Mouse (Mus musculus): ENCODE measurements at regions not wholly inside any gene's neighbourhood (a gene's known extent, or its start where the extent isn't known, plus 50 kb on each side); places are given as distances from the start of the nearest gene placed in this dataset.

- no peak for DNase-seq (ENCODE audit: low read depth, low spot score)
Observed at GRCm38 (mm10) chr12:50122145-50122544, 526.8 kb downstream of the Prkd1 start.

DNA sequence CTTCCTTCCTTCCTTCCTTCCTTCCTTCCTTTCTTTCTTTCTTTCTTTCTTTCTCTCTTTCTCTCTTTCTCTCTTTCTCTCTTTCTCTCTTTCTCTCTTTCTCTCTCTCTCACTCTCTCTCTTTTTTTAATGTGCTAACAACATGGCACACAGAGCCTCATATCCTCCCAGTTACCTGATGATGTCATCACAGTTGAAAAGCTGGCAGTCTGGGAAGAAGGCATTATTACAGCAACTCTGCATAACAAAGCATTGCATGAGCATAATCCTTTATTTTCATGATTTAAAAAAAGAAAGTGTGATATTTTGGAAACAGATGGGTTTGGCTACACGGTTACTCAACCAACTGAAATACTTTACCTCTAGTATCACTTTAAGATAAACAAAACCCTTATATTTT, 525.9 kb downstream of the Prkd1 start:
- no peak for DNase-seq (ENCODE audit: low read depth, low spot score)

GRCm38 (mm10) chr12:50158143-50158542, 490.8 kb downstream of the Prkd1 start:
- DNase-seq (ENCODE audit: low read depth, low spot score): no peak

DNA sequence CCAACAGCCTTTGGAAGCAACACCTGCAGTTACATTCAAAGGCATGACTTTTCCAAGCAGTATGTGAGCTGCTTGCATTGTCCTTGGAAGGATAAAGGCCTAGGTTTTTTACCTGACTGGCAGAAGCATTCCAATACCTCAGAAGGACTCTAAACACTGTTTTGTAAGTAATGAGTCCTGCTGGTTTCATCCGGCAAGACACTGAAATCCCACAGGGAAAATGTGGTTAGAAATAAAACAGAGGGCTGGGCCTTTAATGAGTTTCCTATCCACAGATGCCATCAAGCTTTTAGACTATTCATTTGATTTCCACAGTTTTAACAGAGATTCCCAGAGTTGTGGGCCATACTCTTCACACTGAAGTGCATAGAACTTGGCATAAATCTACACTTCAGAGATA, 461.6 kb downstream of the Prkd1 start:
- DNase-seq (ENCODE audit: low read depth, low spot score): no peak

GRCm38 (mm10) chr12:50190892-50191539, 457.9 kb downstream of the Prkd1 start:
- DNase-seq (ENCODE audit: low read depth, low spot score): no peak

DNA sequence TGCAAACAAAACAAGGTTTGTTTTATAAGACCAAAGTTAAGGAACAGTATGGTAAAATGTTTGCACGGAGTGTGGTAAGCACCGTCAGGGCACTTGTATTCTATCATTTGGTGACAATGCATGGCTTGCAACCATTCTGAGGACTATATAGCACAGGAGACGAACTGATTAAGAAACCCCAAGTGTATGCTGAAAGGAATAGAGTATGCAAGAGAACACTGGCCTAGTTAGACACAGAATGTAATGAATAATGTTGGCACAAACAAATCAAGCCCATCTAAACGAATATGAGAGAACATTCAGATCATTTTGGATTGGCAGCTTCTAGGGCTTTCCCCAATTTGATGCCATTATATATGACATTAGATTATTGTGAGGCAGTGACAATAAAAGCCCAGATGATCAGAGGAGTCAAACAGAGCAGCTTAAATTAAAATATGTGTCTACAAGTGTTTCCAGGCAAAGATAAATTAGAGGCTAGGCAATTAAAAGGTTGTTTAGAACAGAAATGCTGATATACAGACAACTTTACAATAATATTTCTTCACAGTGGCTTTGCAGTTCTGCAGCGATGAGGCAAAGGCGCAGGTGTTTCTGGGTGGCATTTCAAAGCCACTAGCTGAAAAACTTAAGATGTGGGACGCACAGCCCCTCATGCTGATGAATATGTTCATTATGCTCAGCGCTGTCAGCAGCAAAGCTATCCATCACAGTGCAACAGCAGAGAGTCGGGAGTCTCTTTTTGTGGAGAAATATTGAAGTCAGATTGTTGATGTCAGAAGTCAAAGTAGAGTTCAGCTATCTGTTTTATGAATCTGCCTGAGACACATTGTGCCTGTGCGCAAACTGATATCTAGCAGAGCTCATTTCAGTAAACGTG, 456.9 kb downstream of the Prkd1 start:
- DNase-seq (ENCODE audit: low read depth, low spot score): no peak

DNA sequence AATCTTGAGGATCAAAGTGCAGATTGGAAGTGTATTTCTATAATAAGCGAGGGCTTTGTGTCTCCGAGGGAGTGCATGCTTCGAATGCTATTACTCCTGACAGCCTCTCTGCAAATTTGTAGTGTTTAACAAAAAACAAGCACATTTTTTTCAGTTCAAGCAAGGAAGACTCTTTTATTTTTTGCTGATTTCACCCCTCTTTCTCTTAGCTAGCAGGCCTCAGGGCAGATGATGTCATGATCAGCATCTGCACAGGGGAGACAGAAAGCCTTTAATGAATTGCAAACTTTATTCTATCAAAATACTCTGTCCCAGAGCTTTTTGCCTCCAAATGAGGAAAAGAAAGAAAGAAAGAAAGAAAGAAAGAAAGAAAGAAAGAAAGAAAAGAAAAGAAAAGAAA, 455.4 kb downstream of the Prkd1 start:
- no peak for DNase-seq (ENCODE audit: low read depth, low spot score)

GRCm38 (mm10) chr12:50194714-50195113, 454.2 kb downstream of the Prkd1 start:
- DNase-seq (ENCODE audit: low read depth, low spot score): no peak

DNA sequence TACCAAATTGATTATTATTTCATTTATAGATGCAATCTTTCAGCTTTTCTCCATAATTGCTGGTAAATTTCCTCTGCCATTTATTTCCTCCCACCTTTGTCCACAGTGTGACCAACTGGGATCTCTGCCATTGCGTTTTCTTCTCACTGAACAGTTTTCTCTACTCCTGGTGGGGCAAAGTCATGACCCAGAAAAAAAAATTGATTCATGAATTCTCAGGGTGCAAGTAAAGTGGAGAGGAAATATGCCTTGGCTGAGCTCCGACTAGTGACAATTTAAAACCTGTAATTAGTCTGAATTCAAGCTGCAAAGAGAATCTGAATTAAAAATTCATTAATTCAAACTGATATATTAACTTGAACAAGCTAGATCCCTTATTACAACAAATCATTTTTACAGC, 452.6 kb downstream of the Prkd1 start:
- DNase-seq (ENCODE audit: low read depth, low spot score): no peak

DNA sequence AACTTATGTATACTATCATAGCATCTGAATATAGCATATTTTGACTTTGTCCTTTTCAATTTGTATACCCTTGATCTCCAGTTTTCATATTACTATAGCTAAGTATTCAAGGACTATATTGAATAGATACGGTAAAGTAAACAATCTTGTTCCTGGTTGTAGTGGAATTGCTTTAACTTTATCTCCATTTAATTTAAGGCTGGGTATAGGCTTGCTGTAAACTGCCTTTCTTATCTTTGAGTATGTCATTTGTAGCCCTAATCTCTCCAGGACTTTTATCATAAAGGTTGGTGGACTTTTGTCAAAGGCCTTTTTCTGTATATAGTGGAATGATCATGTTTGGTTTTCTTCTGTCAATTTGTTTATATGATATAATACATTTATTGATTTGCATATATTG, 407.8 kb downstream of the Prkd1 start:
- DNase-seq (ENCODE audit: low read depth, low spot score): no peak

DNA sequence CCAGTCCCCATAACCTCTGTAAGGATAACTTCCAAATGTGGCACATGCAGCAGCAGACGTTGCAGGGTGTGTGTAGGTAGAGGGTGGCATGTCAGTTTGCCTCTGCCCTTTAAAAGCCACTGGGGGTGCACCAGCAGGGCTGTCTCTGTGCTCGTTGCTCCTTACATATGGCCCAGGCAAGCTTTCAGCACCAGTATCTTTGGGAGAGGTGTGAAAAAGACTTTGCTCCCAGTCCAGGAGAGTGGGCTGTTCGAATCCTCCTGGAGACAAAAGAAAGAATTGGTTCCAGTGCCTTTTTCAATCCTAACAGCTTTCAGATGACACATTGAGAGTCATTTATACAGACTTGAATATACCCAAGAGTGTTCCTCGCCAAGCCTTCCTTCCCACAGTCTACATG, 390.0 kb downstream of the Prkd1 start:
- no peak for DNase-seq (ENCODE audit: low read depth, low spot score)

GRCm38 (mm10) chr12:50261072-50261471, 387.8 kb downstream of the Prkd1 start:
- no peak for DNase-seq (ENCODE audit: low read depth, low spot score)

DNA sequence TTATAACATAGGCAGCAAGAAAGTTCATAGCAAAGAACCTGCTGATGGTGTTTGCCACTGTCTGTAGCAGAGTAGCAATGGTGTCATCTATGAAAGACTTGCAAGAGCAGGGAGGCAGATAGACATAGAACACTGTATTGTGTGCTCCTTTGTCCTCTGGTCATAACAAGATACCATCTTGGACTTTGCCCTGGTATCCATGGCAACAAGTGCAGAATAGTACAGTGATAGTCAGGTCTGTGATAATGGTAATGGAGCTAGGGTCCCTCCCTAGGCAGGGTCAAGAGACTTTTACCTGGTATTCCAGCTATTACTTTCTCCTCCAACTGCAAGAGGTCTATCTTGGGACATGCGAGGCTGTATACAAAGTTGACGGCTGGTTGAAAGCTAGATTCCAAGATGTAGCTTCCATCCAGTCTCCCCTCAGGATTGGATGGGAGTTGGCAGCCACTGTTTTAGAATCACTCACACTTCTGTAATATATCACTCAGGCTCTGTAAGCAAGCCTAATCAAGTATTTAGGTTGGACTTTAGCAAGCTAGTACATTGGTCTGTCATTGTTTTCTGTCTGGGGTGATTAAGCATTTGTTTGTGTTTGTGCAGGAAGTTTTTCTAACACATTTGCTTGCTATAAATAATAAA, 375.5 kb downstream of the Prkd1 start:
- DNase-seq (ENCODE audit: low read depth, low spot score): no peak

GRCm38 (mm10) chr12:50281615-50282014, 367.3 kb downstream of the Prkd1 start:
- no peak for DNase-seq (ENCODE audit: low read depth, low spot score)

Measured in ZHBTc4 (cell line).